Mouse (Mus musculus) ES-Bruce4 (cell line): Measurements from ENCODE around the gene Nr2e3. TPM values are rescaled to one million over a fixed set of nuclear protein-coding genes. Genes with fewer than 3 reads are reported as not detected.

ENCODE experiments used
- H3K27ac ChIP-seq: 2 replicates; pipeline ENCODE4 v1.5.1; 2012; ENCODE audit warnings: low read length, inconsistent platforms; ENCODE audit not compliant: insufficient read depth
- H3K27me3 ChIP-seq: 2 replicates; pipeline ENCODE4 v1.6.1; 2012; ENCODE audit warnings: mild to moderate bottlenecking, low read length, inconsistent platforms; ENCODE audit not compliant: control insufficient read depth, poor library complexity, insufficient read depth, severe bottlenecking
- H3K36me3 ChIP-seq: 2 replicates; pipeline ENCODE4 v1.6.1; 2012; ENCODE audit warnings: inconsistent platforms, mild to moderate bottlenecking, low read length, moderate library complexity; ENCODE audit not compliant: control insufficient read depth, poor library complexity, insufficient read depth, severe bottlenecking
- H3K4me1 ChIP-seq: one replicate; pipeline ENCODE4 v1.8.1; 2011; ENCODE audit warnings: low read length; ENCODE audit not compliant: control insufficient read depth, insufficient read depth
- H3K4me3 ChIP-seq: 2 replicates; pipeline ENCODE4 v1.5.1; 2011; ENCODE audit warnings: low read depth, mild to moderate bottlenecking, low read length
- H3K9ac ChIP-seq: 2 replicates; pipeline ENCODE4 v1.6.1; 2012; ENCODE audit warnings: low read depth, mild to moderate bottlenecking, inconsistent platforms; ENCODE audit not compliant: poor library complexity, severe bottlenecking
- H3K9me3 ChIP-seq: replicated peaks from 2 replicates; pipeline ENCODE4 v1.6.1; 2012; ENCODE audit warnings: mild to moderate bottlenecking, low read length, inconsistent platforms; ENCODE audit not compliant: control insufficient read depth, poor library complexity, insufficient read depth, severe bottlenecking
- CTCF ChIP-seq: IDR thresholded peaks from one replicate; pipeline ENCODE4 v1.8.1; 2011; ENCODE audit warnings: low read depth, low read length
- EP300 ChIP-seq: IDR thresholded peaks from 2 replicates; pipeline ENCODE4 v1.6.1; 2011; ENCODE audit warnings: low read depth, low read length; ENCODE audit not compliant: insufficient read depth
- POLR2A ChIP-seq: IDR thresholded peaks from one replicate; pipeline ENCODE4 v1.8.1; 2011; ENCODE audit warnings: low read length; ENCODE audit not compliant: insufficient read depth
- polyA plus RNA-seq: library from polyadenylated mRNA; stranded (reverse); fragments of >200 nt; gene quantifications from 2 replicates; pipeline ENCODE4 v1.2.4, GENCODE M21; 2011; ENCODE audit warnings: low read depth; ENCODE audit not compliant: missing spikeins, insufficient read depth, insufficient read length

Gene Nr2e3
- not detected in 2 replicates for polyA plus RNA-seq

DNA sequence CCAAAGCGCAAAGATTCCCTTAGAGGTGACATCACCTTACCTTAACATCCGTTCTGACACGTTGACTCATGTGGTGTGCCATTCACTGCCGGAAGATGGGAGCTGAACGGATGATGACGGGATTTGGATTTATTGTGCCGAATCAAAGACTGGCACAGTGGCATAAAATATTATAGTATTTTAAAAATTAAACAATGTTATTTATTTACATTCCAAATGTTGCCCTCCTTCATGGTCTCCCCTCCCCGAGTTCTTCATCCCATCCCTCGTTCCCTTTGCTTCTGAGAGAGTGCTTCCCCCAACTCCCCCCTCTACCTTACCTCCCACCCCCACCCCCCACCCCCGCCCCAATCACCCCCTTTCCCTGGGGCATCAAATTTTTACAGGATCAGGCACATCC is at the start of gene Nr2e3:
Gene Nr2e3 (minus strand): TSS at position 101 of the 400 bp plus-strand sequence.
- Histone ChIP-seq H3K4me3 (no peak within 1 kb of the TSS), H3K9me3 (no peaks in the 10 kb centered on the region), H3K36me3 (no peaks in the 10 kb centered on the region), H3K9ac (no peak within 1 kb of the TSS), H3K27me3 (no peaks in the 10 kb centered on the region), H3K4me1 (peaks cover 1% of the 10 kb centered on the region), H3K27ac (no peak within 1 kb of the TSS)
- no peak for TF ChIP-seq EP300

DNA sequence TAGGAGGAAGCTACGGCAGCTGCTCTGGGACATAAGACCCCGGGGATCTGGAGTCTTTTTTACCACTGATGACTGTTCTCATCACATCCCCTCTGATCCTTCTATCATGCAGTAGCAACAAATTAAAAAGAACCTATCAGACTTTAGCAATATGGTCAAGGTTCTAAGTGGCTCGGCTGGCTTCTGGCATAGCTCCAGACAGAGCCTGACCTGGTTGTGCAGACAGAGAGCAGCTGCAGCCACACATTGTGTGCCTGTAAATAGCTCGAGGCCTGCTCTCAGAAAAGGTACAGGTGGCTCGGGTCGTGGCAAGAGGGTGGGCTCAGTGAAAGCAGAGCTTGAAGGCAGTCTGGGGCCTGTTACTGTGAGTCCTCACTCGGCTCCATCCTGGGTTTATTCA is 48.5 kb upstream of the Nr2e3 start:
- H3K4me1 ChIP-seq = no peaks in the 10 kb centered on the region
- no peak overlapping the region for H3K27ac ChIP-seq

DNA sequence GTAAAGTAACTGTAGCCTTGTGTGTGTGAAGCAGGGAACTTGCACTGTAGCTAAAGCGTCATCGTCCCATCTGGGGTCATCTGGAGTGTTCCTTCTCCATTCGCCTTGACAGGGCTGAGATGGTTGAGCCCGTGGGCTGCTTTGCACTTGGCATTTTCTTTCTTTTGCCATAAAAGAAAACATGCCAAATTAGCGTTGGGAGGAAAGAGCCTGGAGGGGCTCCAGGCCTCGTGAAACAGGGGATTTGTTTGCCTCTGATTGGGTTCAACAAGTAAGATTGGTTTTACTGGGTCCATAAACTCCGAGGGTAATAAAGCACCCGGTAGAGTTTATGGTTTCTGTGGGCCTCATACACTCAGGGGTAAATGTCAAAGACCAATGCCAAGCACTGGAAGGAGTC is 41.9 kb upstream of the Nr2e3 start:
- Histone ChIP-seq H3K9ac (no peak overlapping the region), H3K4me3 (no peak overlapping the region), H3K36me3 (no peaks in the 10 kb centered on the region), H3K9me3 (no peaks in the 10 kb centered on the region), H3K27me3 (no peaks in the 10 kb centered on the region), H3K27ac (no peak overlapping the region), H3K4me1 (no peaks in the 10 kb centered on the region)
- TF ChIP-seq EP300 = no peak
- TF ChIP-seq CTCF = no peak
- TF ChIP-seq POLR2A = no peak

More for the DNA sequence above, 48.5 kb upstream of the Nr2e3 start:
- Histone ChIP-seq H3K36me3 (no peaks in the 10 kb centered on the region), H3K27me3 (no peaks in the 10 kb centered on the region), H3K9me3 (no peaks in the 10 kb centered on the region), H3K4me3 (no peak overlapping the region), H3K9ac (no peak overlapping the region)
- no peak for TF ChIP-seq CTCF
- no peak for TF ChIP-seq POLR2A
- no peak for TF ChIP-seq EP300

DNA sequence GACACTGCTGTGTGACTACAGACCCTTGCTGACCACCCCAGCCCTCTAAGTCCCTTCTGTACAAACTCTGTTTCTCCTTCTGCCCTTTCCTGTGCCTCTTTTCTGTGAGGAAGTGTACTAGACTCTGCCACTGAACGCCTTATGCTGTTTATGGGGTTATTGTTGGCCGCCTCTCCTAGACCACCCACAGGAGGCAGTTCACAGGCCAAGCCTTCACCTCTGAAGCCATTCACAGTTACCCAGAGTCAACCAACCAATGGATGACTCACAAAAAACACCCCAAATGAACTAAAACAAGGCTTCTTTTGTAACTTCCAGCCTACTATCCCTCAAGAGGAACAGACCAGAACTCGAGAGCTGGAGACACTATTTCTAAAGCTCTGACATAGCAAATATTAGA is 41.0 kb upstream of the Nr2e3 start:
- H3K9me3 ChIP-seq = no peaks in the 10 kb centered on the region
- no peaks in the 10 kb centered on the region for H3K36me3 ChIP-seq
- no peak for TF ChIP-seq EP300
- no peak for TF ChIP-seq POLR2A
- no peak for TF ChIP-seq CTCF
- no peak overlapping the region for H3K4me3 ChIP-seq
- no peak overlapping the region for H3K9ac ChIP-seq
- H3K27me3 ChIP-seq = no peaks in the 10 kb centered on the region
- H3K27ac ChIP-seq = no peak overlapping the region
- H3K4me1 ChIP-seq = no peaks in the 10 kb centered on the region

DNA sequence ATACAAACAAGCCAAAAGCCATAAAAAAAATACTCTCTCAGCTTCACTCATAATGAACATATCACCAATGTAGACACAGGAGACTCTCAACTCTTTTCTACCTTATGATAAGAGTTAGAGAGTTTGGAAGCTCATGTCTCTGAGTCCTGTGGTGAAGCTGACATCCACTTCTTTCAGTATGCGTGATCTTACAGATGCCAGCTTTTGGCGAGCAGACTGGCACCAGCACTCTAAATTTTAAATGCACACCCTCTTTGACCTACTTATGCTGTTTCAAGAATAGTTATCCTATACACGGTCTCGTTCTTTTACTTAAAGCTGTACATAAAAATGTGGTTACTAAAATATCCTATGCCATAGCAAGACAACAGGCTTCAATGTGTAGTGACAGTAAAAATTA is 37.3 kb upstream of the Nr2e3 start:
- no peak overlapping the region for H3K27ac ChIP-seq
- H3K9me3 ChIP-seq = no peaks in the 10 kb centered on the region
- TF ChIP-seq POLR2A (no peak), CTCF (no peak), EP300 (no peak)
- no peaks in the 10 kb centered on the region for H3K36me3 ChIP-seq
- no peak overlapping the region for H3K4me3 ChIP-seq
- no peaks in the 10 kb centered on the region for H3K27me3 ChIP-seq
- no peak overlapping the region for H3K9ac ChIP-seq
- no peaks in the 10 kb centered on the region for H3K4me1 ChIP-seq

DNA sequence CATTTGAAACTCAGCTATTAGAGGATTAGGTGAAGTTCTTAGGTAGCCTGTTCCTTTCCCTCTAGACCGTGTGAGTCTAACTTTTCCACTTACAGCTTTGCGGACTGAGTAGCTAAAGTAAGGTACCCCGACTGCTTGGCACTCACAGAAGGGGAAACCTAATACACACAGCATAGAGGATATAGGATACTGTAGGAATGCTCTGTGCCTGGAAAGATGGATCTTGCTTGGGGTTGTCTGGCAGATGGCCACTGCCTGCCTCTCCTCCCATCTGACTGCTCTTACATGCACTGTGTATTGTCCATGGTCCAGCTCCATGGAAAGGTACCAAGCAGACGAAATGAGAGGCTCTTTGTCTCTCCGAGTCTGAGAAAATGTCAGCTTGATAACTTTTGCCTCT is 30.9 kb upstream of the Nr2e3 start:
- Histone ChIP-seq H3K9me3 (no peaks in the 10 kb centered on the region), H3K36me3 (no peaks in the 10 kb centered on the region)

More for the DNA sequence above, 30.9 kb upstream of the Nr2e3 start:
- no peaks in the 10 kb centered on the region for H3K27me3 ChIP-seq
- H3K9ac ChIP-seq = no peak overlapping the region
- TF ChIP-seq EP300 = no peak
- TF ChIP-seq CTCF = no peak
- TF ChIP-seq POLR2A = no peak
- H3K27ac ChIP-seq = no peak overlapping the region
- no peak overlapping the region for H3K4me3 ChIP-seq
- H3K4me1 ChIP-seq = no peaks in the 10 kb centered on the region
